Mouse (Mus musculus) limb, embryonic 12.5 days (tissue): ENCODE data around the gene Pmf1. TPM values are rescaled to one million over a fixed set of nuclear protein-coding genes. Genes with fewer than 3 reads are reported as not detected.

ENCODE experiments used
- ATAC-seq: fragments of 200-750 bp; cut with Nextera tagmentation; 2 replicates; pipeline ENCODE4 v1.8.0; 2017; ENCODE audit warnings: low read depth, moderate TSS enrichment; ENCODE audit not compliant: insufficient number of reproducible peaks, insufficient read depth, low FRiP score, low TSS enrichment
- H3K27ac ChIP-seq: fragments of 300-500 bp; sonication (generic); 2 replicates; pipeline ENCODE4 v1.5.1; 2016; ENCODE audit warnings: mild to moderate bottlenecking, moderate library complexity
- H3K27me3 ChIP-seq: fragments of 300-500 bp; sonication (generic); 2 replicates; pipeline ENCODE4 v1.6.1; 2016; ENCODE audit warnings: mild to moderate bottlenecking, moderate library complexity
- H3K36me3 ChIP-seq: fragments of 300-500 bp; sonication (generic); 2 replicates; pipeline ENCODE4 v1.6.1; 2016; ENCODE audit warnings: mild to moderate bottlenecking, moderate library complexity
- H3K4me1 ChIP-seq: fragments of 300-500 bp; sonication (generic); replicated peaks from 2 replicates; pipeline ENCODE4 v1.6.1; 2016
- H3K4me2 ChIP-seq: fragments of 300-500 bp; sonication (generic); 2 replicates; pipeline ENCODE4 v1.6.1; 2016; ENCODE audit warnings: mild to moderate bottlenecking, moderate library complexity
- H3K4me3 ChIP-seq: fragments of 300-500 bp; sonication (generic); replicated peaks from 2 replicates; pipeline ENCODE4 v1.5.1; 2016; ENCODE audit warnings: mild to moderate bottlenecking
- H3K9ac ChIP-seq: fragments of 300-500 bp; sonication (generic); replicated peaks from 2 replicates; pipeline ENCODE4 v1.6.1; 2016; ENCODE audit warnings: mild to moderate bottlenecking, moderate library complexity
- H3K9me3 ChIP-seq: fragments of 300-500 bp; sonication (generic); 2 replicates; pipeline ENCODE4 v1.6.1; 2016; ENCODE audit warnings: mild to moderate bottlenecking, moderate library complexity
- WGBS: fragments of 180-500 bp; shearing (Covaris S2); methylation state at CpG from one replicate; pipeline ENCODE4 v1.1.7; 2016; 5-methylcytosine and 5-hydroxymethylcytosine counted together
- polyA plus RNA-seq: library from polyadenylated mRNA; unstranded; fragments of >200 nt; fragmentation: Nextera tagmentation; extraction: Ambion mirVana; gene quantifications from 2 replicates; pipeline ENCODE4 v1.2.1, GENCODE M21; 2016

Gene Pmf1
- 149 and 151 TPM in 2 replicates for polyA plus RNA-seq

DNA sequence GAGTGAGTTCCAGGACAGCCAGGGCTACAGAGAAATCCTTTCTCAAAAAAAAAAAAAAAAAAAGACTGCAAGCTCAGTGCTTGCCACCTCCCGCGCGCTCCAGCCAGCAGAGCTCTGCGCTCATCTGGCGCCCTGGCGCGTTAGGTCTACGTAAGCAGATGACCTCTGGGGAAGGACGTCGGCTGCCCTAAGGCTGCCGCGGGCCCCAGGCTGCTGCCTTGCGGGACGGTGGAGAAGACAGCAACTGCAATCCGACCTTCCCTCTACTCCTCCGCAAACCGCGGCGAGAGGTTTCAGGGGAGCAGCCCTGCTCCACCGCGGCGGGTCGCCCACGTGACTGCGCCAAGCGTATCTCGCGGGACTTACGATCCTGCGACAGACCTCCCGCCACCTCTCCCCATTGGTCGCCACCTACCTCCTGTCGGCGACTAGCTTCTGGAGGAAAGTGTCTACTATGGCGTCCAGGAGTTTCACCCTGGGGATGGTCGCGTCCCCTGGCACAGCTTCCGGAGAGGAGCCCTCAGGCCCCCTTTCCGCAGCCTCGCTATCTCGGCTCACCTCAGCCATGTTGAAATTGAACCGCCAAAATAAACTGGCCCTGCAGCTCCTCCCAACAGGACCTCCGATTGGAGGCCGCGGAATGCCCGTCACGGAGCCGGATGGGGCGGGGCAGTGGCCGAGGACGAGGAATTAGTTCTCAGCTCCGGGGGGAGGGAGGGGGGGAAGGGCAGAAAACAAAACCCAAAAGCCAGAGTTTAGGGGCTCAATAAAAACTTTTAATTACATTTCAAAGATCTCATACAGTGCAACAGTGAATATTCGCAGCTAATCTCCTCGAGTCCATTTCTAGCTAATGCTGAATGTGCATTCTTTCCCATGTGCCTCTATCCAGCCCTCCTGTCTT, at the start of gene Pmf1:
Gene Pmf1, minus strand, starts transcription at position 591 of the 904 bp plus-strand sequence.
- H3K9ac ChIP-seq, result peak within 1 kb of the TSS; percentile 84
- no peaks in the 10 kb centered on the region for H3K27me3 ChIP-seq
- 1% methylated on average over 54 of the region's 54 CpGs for WGBS
- peaks cover 43% of the 10 kb centered on the region for H3K36me3 ChIP-seq
- H3K9me3 ChIP-seq, result no peaks in the 10 kb centered on the region
- peak; percentile 89 for ATAC-seq
- H3K4me1 ChIP-seq, result peaks cover 21% of the 10 kb centered on the region
- peak within 1 kb of the TSS; percentile 95 for H3K27ac ChIP-seq
- H3K4me2 ChIP-seq, result peak within 1 kb of the TSS; percentile 76
- peak within 1 kb of the TSS; percentile 77 for H3K4me3 ChIP-seq

DNA sequence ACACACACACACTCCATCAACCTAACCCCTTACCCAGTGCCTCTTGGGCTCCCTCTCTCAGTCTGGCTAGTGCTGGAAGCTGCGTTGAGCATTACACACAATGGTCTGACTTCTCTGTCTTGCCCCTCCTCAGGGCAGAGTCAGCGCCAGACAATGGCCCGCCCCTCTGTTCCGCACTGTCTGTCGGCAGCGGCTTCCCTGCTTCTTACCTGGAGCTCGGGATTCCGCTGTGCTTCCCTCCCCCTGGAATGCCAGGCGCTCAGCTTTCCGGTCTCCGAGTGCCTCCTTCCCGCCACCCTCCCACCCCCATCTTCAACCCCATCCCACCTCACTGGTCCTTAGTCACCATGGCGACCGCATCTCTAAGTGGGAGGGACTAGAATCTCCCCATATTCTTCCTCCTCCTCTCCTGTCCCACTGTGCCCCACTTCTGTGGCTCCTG, 48.7 kb upstream of the Pmf1 start:
- no peak overlapping the region for H3K27ac ChIP-seq
- H3K4me3 ChIP-seq, result peak overlapping the region; percentile 36
- no peaks in the 10 kb centered on the region for H3K9me3 ChIP-seq
- no peaks in the 10 kb centered on the region for H3K36me3 ChIP-seq
- peak; percentile 43; the same call in 1 of the 2 replicates for ATAC-seq
- peak overlapping the region; percentile 40 for H3K9ac ChIP-seq
- H3K4me2 ChIP-seq, result peak overlapping the region; percentile 58
- H3K27me3 ChIP-seq, result peaks cover 46% of the 10 kb centered on the region
- peaks cover 30% of the 10 kb centered on the region for H3K4me1 ChIP-seq
- 3% methylated on average over 14 of the region's 14 CpGs for WGBS

DNA sequence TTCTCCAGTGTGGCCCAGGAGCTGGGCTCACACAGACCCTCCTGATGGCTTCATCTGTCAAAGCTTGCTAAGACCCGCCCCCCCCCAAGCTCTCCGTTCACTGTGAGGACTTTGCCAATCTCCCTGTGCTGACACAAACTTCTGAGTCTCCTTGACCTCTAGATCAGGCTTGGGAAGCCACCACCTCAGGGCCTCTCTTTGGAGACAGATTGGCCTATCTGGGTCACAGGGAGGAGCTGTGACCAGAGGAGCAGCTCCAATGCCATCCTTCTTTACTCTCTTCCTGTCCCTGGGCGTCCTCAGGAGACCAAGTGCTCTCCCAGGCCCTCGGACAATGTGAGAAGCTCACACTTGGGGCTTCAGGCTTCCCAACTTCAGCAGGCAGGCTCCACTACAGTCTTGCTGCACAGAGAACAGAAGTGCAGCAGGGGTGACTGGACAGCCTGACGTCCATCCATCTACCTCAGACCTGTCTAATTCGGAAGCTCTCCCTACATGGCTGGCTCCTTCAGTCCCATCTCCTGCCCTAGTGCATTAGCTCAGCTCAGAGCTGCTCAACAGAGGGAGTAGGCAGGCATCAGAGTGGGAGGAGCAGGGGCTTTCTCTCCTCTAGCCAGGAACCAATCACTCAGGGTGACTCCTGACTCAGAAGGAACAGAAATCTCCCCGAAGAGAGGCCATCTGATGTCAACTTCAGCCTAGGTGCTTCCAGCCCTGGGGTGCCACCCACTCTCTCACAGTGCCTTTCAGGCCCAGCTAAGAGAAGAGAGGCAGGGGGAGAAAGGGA, 46.8 kb upstream of the Pmf1 start:
- Histone ChIP-seq H3K9ac (no peak overlapping the region), H3K4me1 (peaks cover 30% of the 10 kb centered on the region), H3K36me3 (no peaks in the 10 kb centered on the region), H3K27me3 (peaks cover 52% of the 10 kb centered on the region), H3K4me3 (no peak overlapping the region), H3K4me2 (no peak overlapping the region), H3K9me3 (no peaks in the 10 kb centered on the region), H3K27ac (no peak overlapping the region)
- ATAC-seq, result no peak
- WGBS, result 67% methylated on average over 7 of the region's 7 CpGs

DNA sequence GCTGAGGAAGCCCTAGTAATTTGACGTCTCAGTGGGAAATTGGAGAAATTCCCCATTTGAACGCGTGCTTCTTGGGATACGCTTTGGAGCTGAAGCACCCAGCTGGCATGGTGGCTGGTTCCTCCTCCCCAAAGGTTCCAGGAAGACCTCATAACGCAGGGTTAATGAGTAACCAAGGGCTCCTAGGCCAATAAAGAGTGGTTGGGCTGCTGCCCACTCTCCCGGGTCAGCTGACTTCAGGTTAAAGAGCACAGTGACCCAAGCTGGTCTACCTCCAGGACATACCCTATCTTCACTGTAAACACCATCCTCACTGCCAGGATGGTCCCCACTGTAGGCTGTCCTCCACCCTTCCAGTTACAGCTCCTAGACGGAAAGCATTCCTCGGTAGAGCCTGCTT, 46.2 kb upstream of the Pmf1 start:
- Histone ChIP-seq H3K9me3 (no peaks in the 10 kb centered on the region), H3K27me3 (peaks cover 48% of the 10 kb centered on the region), H3K36me3 (no peaks in the 10 kb centered on the region), H3K4me3 (no peak overlapping the region), H3K27ac (no peak overlapping the region), H3K4me1 (peaks cover 28% of the 10 kb centered on the region), H3K9ac (no peak overlapping the region), H3K4me2 (no peak overlapping the region)
- WGBS, result 85% methylated on average over 8 of the region's 8 CpGs
- no peak for ATAC-seq

DNA sequence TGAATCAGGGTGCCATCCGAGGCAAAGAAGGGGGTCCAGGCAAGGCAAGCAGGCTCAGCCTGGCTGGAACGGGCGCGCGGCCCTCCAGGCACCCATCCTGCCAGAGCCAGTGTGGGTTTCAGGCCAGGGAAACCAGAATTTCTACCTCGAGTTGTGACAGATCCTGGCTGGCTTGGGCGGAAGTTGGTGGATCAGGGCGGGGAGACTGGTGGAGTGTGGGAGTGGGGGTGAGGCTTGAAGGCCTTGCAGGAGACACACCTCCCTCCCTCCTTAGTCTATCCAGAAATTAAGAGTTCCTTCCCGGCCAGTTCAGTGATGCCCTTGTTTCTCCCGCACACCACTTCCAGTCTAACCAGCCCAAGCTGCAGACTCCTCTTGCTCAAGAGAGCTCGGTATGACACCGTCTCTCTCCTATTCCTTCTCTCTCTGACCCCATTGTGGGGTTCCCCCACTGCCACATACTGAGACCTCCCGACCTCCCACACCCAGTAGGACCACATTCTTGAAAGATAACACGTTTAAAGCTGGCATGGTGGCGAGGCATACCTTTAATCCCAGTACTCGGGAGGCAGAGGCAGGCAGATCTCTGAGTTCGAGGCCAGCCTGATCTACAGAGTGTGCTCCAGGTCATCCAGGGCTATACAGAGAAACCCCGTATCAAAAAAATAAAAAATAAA, 45.6 kb upstream of the Pmf1 start:
- H3K9me3 ChIP-seq, result no peaks in the 10 kb centered on the region
- peaks cover 42% of the 10 kb centered on the region for H3K27me3 ChIP-seq
- H3K27ac ChIP-seq, result no peak overlapping the region
- no peak for ATAC-seq
- H3K4me1 ChIP-seq, result peaks cover 22% of the 10 kb centered on the region
- WGBS, result 74% methylated on average over 18 of the region's 18 CpGs
- H3K4me3 ChIP-seq, result no peak overlapping the region
- H3K4me2 ChIP-seq, result no peak overlapping the region
- no peaks in the 10 kb centered on the region for H3K36me3 ChIP-seq
- peak overlapping the region; percentile 40 for H3K9ac ChIP-seq

DNA sequence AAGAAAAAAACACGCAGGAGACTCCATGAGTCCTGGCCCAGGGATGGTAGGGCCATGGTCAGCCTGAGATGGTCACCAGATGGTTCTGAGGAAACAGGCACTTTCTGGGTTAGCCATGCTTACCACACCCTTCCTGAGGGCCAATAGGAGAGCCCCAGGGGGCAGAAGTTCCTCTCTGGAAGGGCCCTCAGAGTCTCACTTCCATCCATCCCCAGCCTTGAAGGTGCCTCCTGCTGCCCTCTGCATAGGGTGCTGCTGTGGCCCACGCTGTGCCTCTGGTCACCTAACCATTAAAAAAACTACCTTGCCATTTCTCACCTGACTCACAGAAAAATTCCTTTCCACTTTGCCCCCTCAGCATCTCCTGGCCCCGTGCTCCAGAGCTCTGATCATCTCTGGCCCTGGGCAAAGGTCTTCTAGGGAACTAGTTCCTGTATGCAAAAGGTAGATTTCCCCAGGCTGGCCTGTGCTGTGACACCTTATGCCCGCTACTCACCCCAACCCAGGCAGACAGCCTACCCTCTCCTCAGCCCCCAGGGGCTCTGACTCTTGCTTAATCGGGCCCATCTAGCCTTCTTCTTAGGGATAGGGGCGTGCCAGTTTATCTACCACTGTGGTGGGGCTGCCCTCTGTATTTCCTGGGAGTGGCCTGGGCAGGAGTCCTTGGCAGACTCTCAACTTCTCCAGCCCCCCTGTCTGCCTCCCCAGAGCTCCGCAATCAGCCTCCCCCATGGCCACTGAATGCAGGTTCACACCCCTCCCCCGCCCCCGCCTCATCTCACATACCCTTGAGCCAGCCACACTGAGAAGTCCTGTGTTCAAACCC, 44.8 kb upstream of the Pmf1 start:
- Histone ChIP-seq H3K9me3 (no peaks in the 10 kb centered on the region), H3K4me1 (peaks cover 22% of the 10 kb centered on the region), H3K9ac (peak overlapping the region; percentile 40), H3K27me3 (peaks cover 36% of the 10 kb centered on the region), H3K4me2 (no peak overlapping the region), H3K27ac (no peak overlapping the region), H3K36me3 (no peaks in the 10 kb centered on the region), H3K4me3 (no peak overlapping the region)
- ATAC-seq, result no peak
- 44% methylated on average over 9 of the region's 9 CpGs for WGBS

DNA sequence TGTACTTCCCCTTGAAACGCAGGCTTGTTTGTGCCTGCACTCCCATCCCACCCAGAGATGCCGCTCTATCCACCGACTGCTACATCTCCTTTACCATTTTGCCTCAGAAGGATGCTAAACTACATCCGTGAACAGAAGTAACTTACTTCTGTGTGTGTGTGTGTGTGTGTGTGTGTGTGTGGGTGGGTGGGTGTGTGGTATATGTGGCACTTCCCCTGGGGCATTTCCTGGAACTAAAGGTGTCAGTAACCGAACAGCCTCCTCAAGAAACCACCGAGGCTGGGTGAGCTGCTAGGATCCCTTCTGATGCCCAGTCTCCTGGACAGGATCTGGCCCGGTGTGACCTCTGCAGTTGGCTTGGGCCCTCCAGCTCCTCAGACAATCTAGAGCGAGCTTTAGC, 43.9 kb upstream of the Pmf1 start:
- Histone ChIP-seq H3K27me3 (peaks cover 27% of the 10 kb centered on the region), H3K4me1 (peaks cover 28% of the 10 kb centered on the region), H3K9me3 (no peaks in the 10 kb centered on the region), H3K4me3 (no peak overlapping the region), H3K4me2 (no peak overlapping the region), H3K9ac (no peak overlapping the region), H3K36me3 (no peaks in the 10 kb centered on the region), H3K27ac (no peak overlapping the region)
- no peak for ATAC-seq
- WGBS, result 77% methylated on average over 8 of the region's 8 CpGs

DNA sequence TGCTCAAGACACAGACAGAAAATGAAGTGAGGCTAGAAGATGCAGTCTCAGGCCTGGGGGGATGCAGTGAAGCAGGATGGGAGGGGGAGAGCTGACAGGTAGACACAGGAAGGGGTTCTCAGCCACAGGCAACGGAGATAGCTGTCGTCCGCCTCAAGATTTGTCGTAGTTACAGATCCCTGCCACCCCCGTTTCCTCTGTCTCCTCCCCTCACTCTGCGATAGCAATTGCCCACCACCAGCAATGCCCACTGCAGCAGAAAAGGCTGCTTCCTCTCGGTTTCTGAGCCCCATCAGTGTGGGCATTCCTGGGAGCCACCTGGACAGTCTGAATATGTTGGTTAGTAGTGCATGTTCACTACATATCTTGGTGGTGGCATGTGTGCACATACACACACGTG, 43.2 kb upstream of the Pmf1 start:
- no peak overlapping the region for H3K27ac ChIP-seq
- no peak for ATAC-seq
- H3K4me2 ChIP-seq, result no peak overlapping the region
- H3K4me3 ChIP-seq, result no peak overlapping the region
- H3K36me3 ChIP-seq, result no peaks in the 10 kb centered on the region
- WGBS, result 47% methylated on average over 8 of the region's 8 CpGs
- no peaks in the 10 kb centered on the region for H3K9me3 ChIP-seq
- H3K4me1 ChIP-seq, result peaks cover 22% of the 10 kb centered on the region
- 0 out of 2 replicates have a peak overlapping the region, but pooled peaks have one; percentile 12 for H3K9ac ChIP-seq
- peaks cover 22% of the 10 kb centered on the region for H3K27me3 ChIP-seq

DNA sequence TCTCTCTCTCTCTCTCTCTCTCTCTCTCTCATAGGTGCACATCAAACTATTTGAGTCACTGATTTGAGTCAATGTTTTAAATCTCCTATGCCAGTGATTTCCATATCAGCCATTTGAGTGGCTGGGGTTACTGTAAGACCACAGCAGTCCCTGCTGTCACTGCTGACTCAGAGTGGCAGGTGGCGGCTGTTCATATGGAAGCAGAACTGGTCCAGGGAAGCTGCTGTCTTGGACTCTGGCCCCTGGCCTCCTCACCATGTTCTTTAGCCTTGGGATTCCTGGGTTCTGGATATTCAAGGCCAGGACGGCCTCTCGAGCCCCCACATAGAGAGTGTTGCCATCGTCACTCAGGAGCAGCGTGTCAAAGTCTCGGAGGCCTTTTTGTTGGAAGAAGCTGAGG, 42.6 kb upstream of the Pmf1 start:
- no peak for ATAC-seq
- peaks cover 18% of the 10 kb centered on the region for H3K4me1 ChIP-seq
- no peaks in the 10 kb centered on the region for H3K36me3 ChIP-seq
- H3K9ac ChIP-seq, result no peak overlapping the region
- H3K4me2 ChIP-seq, result no peak overlapping the region
- no peaks in the 10 kb centered on the region for H3K9me3 ChIP-seq
- 77% methylated on average over 6 of the region's 6 CpGs for WGBS
- no peak overlapping the region for H3K27ac ChIP-seq
- H3K27me3 ChIP-seq, result peaks cover 18% of the 10 kb centered on the region
- H3K4me3 ChIP-seq, result no peak overlapping the region

DNA sequence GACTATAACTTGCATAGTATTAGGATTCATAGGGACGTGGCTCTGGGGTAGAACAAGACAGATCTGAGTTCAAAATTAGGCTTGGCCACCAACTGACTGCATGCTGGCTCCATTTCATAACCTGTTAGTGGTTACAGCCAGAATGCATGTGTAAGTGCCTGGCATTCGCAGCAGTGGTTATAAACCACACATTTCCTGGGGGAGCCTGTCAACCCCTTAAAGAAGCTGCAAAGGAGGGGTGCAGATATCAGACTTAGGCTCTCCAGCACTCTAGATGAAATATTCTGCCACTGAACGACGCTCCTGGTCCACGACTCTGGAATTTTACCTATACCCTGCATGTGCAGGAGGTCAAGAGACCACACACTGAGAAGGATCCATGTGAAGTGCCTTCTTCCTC, 42.1 kb upstream of the Pmf1 start:
- Histone ChIP-seq H3K9ac (no peak overlapping the region), H3K4me3 (no peak overlapping the region), H3K27me3 (peaks cover 16% of the 10 kb centered on the region), H3K36me3 (no peaks in the 10 kb centered on the region), H3K4me2 (no peak overlapping the region), H3K27ac (no peak overlapping the region), H3K4me1 (peaks cover 18% of the 10 kb centered on the region), H3K9me3 (no peaks in the 10 kb centered on the region)
- 77% methylated on average over 5 of the region's 5 CpGs for WGBS
- ATAC-seq, result no peak
